Mouse (Mus musculus): Measurements from ENCODE around the gene Pnkp.
A peak's percentile ranks its signal among the peaks of the same experiment; 100 is the strongest.
"Not testable (repeated sequence)": the region's sequence is repeated elsewhere in the genome, so short reads cannot be mapped to it uniquely, and the experiment has no call there.

Gene Pnkp

DNA sequence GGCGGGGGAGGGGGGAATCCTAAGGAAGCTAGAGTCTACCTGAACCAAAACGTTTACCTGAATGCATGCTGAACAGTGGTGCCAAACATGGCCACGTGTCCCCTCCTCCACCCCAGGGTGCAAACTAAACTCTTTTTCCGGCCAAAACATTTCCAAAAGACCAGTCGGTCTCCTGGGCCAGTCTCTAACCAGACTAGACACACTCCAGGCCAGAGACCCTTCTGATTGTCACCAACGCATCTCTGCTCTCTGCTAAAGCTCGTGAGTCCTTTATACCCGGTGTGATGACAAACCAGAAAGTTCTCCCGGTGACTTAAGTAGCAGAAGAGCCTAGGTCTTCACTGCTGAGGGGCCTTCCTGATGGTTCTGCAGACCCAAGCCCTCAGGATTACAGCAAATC lies 10.9 kb downstream of the Pnkp start:
- DNase-seq (ENCODE audit: extremely low read depth, insufficient read length, low spot score) = no peak

DNA sequence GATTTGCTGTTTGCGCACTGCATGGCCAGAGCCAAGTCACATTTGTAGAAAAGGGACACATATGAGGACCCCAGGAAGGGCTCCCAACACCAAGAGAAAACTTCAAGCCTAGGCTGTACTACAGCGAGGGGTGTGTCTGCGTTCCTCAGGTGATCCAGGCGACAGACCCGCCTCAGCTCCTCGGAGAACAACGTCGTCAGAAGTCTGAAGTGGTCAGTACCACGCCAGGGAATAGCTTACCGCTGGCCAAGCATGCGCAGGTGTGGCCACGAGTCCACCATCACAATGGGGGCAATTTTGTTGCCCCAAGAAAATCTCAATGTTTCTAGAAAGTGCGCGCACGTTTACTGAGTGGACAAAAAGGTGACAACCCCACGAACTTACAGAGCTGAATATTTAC lies 11.5 kb downstream of the Pnkp start:
- no peak for DNase-seq (ENCODE audit: extremely low read depth, insufficient read length, low spot score)

DNA sequence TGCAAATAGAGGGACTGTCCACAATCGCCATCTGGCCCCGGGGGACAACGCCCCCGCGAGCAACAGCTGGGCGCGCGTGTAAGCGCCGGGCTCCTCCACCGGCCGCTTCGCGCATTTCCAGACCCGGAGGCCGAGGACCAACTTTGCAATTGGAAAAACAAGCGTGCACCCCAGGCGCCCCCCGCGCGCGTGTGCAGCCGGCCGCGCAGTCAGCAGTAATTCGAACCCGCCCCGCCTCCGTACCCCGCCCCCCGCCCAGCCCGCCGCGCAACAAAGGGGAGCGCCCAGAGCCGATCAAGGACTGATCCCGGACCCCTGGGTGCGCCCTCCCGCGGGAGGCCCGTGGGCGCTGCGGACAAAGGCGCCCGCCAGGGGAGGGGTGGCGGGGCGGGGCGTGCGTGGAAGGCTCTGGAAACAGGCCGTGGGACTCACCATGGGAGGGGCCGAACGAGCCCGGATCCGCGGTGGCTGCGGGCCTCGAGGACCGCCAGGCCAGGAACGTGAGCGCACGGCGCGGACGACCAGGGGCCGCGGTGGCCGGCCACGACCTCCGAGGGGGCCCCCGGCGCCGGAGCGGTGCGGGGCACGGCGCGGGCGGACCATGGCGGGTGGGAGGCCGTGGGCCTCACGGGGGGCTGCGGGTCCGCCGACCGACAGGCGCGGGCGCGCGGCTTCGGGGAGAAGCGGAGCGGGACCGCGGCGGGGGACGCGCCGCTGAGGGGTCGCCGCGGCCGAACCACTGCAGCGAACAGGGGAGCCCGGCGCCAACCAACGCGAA lies 12.2 kb downstream of the Pnkp start:
- DNase-seq (ENCODE audit: extremely low read depth, insufficient read length, low spot score) = peak; percentile 71

DNA sequence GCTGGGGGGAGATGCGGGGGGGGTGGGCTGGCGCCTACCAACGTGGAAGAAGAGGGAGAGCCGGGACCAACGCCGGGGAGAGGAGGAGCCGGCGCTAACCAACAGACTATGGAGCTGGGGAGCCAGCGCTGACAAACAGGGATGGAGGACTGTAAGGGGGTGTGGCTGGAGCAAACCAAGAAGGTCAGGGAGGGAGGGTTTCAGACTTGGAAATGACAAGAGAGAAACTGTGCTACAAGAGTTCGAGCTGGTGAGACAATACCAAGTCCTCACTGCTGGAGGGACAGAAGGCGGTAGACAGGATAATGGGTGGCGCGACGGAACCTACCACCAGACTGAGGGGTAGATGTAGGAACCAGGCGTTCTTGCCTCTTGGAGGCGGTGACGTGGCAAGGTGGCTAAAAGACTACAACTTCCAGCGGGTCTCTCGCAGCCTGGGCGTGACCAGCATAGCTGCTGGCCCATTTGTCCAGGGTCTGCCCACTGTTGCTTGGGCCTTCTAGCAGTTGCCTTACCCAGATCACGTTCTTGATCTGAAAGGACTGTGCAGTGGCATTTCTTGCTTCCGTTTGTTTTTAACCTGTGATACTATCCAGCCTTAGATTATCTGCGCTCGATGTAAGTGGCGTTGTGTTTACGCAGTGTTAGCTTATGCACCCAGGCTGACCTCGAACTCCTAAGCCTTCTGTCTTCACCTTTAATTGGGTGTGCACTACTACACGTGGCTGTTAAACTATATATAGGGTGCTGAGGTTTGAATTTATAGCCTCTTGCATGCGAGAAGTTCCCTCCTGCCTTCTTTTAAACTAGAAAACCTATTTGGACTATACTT lies 13.0 kb downstream of the Pnkp start, which contains the start of gene Ptov1:
Ptov1 (minus strand) TSS at position 92 of the 832 bp plus-strand sequence.
- DNase-seq (ENCODE audit: extremely low read depth, insufficient read length, low spot score) = peak; percentile 89

DNA sequence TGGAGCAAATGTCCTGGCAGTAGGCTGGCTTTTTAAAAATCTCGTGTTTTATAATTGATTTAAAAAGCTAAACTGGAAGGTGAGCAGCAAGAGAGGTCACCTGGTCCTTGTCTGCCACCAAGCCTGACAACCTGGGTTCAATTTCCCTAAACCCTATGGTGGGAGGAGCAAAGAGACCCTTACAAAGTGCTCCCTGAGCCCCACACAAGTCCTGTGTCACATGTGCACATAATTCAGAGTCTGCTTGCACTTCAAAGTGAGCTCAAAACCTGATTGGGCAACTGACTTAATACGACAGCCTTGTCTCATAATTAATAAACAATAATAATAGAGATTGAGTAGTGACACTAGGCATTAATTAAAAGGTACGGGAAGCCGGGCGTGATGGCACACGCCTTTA lies 13.7 kb downstream of the Pnkp start:
- no peak for DNase-seq (ENCODE audit: extremely low read depth, insufficient read length, low spot score)

DNA sequence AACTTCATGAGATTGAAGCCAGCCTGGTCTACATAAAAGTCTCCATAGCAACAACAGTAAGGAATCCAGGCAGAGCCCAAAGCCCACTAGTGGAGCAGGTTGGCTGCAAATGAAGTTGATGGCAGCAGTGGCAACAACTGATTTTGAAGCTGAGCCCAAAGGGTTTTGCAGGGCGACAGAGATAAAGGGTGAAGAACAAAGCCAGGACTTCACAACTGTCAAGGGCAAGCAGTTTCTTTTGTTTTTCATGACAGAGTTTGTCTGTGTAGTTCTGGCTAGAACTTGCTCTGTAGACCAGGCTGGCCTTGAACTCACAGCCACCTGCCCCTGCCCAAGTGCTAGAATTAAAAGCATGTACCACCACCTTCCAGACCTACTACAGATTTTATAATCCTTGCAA lies 14.2 kb downstream of the Pnkp start:
- no peak for DNase-seq (ENCODE audit: extremely low read depth, insufficient read length, low spot score)

DNA sequence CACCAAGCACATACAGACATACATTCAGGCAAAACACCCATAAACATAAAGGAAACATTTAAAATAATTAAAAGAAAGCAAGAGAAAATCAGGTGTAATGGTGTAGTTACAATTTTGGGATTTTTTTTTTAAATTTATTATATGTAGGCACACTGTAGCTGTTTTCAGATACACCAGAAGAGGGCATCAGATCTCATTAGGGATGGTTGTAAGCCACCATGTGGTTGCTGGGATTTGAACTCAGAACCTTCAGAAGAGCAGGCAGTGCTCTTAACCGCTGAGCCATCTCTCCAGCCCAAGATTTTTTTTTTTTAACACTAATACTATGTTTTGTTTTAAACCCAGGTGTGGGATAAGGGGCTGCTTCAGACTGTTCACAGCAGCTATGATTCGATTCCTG lies 14.8 kb downstream of the Pnkp start:
- not testable (repeated sequence) for DNase-seq (ENCODE audit: extremely low read depth, insufficient read length, low spot score)

DNA sequence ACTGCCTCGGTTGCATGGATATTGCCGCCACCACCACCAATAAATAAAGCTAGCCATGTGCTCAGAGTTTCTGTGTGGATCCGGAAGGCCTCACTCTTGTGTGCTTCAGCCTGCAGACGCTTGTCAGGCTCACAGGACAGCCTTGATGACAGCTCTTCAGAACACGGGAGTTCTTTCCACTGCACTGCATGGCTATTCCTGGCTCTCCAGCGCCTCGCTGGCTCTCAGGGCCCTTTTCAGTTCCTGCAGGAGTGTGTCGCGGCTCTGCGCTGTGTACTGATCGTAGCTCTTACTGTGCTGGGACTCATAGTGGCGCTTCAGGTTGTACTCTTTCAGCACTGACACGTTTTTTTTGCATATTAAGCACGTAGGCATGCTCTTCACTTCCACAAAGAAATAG lies 20.9 kb downstream of the Pnkp start:
- DNase-seq (ENCODE audit: extremely low read depth, insufficient read length, low spot score) = no peak

DNA sequence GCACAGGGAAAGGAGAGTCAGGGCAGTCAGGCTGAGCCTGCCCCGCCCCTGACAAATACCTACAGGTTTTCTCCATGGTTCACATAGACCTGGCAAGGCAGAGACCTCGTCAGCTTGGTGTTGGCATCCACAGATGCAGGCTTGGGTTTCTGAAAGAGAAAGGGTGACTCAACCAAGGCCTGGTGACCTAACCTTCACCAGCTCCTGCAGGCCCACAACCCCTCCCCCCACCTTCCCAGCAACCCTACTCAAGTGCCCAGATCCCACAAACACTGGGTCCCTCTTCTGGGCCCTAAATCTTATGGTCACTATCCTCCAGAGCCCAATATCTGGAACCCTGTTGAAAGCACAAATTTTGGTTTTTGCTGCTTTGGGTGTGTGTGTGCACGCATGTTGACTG lies 26.1 kb downstream of the Pnkp start:
- DNase-seq (ENCODE audit: extremely low read depth, insufficient read length, low spot score) = no peak

DNA sequence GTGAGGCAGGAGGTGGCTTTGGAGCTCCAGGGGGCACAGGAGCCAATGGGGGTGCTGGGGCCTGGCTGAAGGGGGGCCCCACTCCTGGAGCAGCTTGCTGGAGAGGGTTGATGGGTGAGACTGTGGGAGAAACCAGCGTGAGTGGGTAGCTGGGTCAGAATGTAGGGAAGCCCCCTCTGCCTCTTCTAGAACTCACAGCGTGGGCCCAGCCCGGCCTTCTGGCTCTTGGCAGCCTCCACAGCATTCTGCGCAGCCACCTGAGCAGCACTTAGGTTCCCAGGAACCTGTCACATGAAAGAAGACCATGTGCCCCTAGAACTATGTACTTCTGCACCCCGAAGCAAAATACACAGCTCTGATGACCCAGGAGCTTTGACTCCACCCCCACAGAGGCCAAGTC lies 27.7 kb downstream of the Pnkp start:
- DNase-seq (ENCODE audit: extremely low read depth, insufficient read length, low spot score) = no peak

DNA sequence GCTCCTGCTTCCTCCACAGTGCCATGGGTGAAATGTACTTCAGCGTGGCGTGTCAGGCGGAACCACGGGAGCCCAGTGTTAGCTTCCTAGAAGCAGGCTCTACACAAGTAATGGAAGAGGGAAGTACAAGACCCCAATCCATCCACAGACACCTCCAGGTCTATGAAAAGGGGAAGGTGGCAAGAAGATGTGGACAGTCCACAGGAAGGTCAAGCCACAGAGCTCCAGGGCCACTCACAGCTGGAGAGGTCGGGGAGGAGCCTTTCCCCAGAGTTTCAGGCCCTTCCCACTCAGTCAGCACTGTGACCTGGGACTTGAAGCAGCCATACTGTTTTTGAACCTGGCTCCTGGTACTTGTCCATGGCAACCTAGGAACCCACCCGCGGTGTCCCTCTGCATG lies 30.0 kb downstream of the Pnkp start:
- no peak for DNase-seq (ENCODE audit: extremely low read depth, insufficient read length, low spot score)

DNA sequence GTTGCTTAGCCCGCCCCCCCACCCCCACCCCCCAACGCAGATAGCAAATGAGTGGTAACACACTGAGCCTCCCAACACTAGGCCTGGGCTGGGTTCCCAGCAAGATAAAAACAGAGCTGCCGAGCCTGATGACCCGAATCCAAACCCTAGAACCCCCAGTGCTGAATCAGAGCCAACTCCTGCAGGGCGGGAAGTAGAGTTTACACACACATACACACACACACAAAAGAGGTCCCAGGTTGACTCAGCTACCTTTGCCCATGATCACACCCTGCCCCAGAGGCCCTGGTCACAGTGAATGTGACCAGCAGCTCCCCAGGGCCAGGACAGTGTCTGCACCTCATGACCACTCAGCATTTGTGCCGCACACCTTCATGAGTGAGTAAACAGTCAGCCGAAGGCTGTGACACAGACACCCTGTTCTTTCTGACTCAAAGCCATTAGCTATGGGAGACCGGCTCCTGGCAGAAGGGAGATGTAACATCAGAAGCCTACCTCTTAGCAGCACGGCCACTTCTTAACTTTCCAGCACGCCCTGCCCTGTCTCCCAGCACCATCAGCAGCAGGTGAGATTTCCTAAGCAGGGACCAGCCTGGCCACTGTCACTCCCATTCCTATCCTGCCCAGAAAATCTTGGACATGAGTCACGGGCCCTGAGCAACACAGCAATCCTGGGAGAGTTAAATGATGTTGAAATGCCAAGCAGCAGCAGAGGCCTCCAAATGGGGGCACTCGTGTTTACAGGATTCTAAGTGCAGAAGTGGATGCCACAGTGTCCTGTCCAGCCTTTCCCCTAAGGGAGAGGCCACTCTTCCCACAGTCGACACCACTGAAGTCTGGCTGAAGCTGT lies 31.5 kb downstream of the Pnkp start:
- peak; percentile 48 for DNase-seq (ENCODE audit: extremely low read depth, insufficient read length, low spot score)

DNA sequence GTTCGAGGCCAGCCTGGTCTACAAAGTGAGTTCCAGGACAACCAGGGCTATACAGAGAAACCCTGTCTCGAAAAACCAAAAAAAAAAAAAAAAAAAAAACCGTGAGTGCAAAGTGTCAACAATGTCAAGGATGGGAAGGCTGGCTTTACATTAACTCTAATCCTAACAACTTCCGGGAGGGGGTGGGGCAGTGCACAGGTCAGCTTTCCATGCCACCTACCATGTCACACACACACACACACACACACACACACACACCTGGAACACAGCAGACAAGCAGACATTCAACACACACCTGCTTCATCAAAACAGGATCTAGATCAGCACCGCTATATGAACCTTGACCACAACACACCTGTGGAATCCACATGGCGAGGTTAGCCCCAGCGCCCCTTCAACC lies 33.2 kb downstream of the Pnkp start:
- DNase-seq (ENCODE audit: extremely low read depth, insufficient read length, low spot score) = no peak

DNA sequence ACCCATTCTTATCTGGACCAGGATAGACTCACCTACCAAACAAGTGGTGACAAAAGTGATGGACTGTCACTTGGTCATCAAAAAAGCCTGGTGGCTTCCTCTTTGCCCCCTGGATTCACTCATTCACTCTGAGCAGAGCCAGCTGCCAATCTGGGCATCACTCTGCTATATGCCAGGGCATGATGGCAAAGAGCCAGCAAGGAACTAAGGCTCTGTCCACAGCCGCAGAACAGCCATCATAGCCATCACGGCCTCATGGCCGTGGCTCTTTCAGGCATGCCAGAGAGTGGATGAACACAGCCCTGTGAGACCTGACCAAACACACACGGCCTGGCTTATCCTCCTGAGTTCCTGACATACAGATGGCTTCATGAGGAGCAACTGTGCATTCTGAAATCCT lies 33.8 kb downstream of the Pnkp start:
- DNase-seq (ENCODE audit: extremely low read depth, insufficient read length, low spot score) = no peak

DNA sequence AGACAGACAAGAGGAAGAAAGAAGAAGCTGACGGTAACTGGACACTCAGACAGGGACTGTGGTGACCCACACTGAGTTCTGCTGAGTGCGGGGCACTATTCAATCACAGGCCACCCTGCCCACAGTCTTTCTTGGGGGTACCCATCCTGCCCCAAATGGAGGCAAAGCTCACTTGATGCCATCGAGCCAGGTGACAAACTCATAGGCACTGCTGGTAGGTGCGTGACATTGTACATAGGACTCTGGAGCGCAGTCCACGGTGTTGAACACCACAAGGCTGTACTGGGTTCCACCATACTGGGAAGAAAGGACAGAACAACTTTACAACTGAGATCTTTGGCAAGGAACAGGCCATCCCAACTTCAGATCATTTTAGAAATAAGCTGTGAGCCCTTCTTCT lies 34.7 kb downstream of the Pnkp start:
- no peak for DNase-seq (ENCODE audit: extremely low read depth, insufficient read length, low spot score)

DNA sequence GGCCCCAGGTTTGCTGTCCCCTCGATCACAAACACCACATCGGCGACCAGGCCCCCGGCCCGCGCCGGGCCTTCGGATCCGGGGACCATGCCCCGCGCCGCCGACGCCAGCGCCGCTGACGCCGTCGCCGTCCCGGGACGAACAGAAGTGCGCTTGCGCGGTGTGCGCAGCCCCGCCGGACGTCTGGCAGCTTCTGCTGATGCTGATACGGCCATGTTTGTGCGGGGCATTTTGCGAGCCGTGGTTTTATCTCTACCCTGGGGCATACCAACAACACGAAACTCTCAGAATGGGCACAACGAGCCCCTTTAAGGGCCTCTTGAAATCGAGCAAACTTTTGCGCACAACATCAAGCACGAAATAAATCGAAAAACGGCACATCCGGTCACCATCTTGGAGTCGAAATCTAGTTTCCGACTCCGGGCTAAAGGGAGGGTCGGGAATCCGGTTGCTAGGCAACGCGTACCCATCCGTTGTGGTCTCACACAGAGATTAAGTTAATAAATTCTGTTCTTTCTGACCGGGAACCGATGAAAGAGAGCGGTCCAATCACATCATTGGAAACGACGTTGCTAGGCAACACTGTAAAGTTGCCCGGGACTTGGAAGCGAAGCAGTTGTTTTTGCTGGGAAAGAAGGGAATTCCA lies 35.5 kb downstream of the Pnkp start, which contains the start of gene Med25:
Med25 (minus strand) TSS at position 437 of the 646 bp plus-strand sequence.
- peak; percentile 86 for DNase-seq (ENCODE audit: extremely low read depth, insufficient read length, low spot score)

DNA sequence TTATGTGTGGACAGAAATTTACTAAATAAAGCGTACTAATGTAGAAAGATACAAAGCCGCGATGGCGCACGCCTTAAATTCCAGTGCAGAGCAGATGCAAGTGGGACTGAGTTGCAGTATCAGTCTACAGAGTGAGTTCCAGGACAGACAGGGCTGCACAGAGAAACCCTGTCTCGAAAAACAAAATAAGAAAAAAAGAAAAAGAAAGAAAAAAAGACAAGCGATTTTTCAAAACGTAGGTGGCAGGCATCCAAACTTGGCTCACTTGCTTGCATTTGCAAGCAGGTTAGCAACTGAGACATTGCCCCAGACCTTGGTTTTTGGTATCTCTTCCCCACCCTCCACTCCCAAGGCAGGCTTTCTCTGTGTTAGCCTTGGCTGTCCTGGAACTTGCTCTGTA lies 36.3 kb downstream of the Pnkp start:
- DNase-seq (ENCODE audit: extremely low read depth, insufficient read length, low spot score) = no peak

DNA sequence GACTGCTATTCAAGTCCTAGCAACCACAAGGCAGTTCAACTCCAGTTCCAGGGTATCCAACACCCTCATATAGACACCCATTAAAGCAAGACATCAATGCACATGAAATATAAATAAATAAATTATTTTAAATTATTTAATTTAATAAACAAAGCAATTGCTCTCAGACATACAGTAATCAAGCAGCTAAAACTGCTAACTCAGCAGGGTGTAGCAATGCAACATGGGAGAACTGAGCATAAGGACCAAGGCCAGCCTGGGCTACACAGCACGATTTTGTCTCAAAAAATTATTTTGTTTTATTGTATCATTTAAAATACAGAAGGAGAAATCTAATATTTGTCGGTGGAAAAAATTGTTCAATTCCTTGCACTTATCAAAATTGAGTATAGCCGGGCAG lies 37.2 kb downstream of the Pnkp start:
- DNase-seq (ENCODE audit: extremely low read depth, insufficient read length, low spot score) = no peak

DNA sequence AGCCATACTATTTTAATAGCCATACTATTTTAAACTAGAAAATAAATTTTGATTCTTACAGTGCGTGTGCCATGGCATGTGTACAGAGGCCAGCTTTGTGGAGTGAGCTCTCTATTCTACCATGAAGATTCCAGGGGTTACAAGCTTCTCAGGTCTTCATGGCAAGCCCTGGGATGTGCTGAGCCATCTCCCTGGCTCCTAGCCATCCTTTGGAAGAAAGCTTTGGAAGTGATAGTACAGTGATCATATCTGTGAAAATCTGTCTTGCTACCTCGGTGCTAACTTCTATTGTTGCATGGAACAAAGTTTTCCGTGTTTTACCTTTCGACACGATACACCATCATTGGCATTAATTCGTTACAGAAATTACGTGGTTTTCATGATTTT lies 38.3 kb downstream of the Pnkp start:
- no peak for DNase-seq (ENCODE audit: extremely low read depth, insufficient read length, low spot score)

DNA sequence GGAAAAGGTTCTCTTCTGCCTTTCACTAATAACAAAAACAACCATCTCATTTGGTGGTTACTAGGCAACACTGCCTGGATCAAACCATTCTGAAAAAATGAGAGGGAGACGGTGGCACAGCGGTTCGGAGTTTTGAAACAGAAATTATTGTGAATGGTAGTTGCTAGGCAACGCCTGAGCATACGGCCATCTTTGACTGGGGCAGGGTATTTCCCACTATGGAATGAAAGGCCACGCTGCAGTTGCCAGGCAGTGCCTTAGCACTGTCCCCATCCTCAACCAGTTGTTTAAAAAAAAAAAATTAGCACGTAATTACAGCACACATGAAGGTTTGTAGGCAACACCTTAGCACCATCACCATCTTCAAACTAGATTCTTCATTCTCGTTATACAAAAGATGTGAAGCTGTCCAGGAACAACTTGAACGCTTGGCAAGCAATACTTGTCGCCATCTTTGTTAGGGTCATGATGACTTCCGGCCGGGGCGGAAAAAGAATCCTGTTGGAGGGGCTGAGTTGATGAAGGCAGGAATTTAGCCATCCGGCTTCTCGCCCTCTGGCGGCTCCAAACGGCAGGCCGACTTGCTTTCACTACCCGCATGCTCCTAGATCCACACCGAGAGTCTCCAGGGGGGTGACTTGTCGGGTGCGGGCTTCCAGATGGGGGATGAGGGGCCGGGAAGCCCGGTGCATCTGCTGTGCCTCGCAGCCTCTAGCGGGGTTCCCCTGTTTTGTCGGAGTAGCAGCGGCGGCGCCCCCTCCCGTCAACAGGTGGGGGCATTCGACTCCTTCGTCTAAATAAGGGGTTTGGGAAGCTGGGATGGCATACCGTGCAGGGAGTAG lies 38.9 kb downstream of the Pnkp start, which contains the start of gene Fuz:
Fuz (plus strand) TSS at position 487 of the 842 bp plus-strand sequence.
- DNase-seq (ENCODE audit: extremely low read depth, insufficient read length, low spot score) = peak; percentile 83
